Mouse (Mus musculus): Measurements from ENCODE around the gene Fam214a. TPM values are rescaled to one million over a fixed set of nuclear protein-coding genes. Genes with fewer than 3 reads are reported as not detected.

The Fam214a gene
- polyA plus RNA-seq, 1 experiment from 2014 or later, result 8.9 TPM

DNA sequence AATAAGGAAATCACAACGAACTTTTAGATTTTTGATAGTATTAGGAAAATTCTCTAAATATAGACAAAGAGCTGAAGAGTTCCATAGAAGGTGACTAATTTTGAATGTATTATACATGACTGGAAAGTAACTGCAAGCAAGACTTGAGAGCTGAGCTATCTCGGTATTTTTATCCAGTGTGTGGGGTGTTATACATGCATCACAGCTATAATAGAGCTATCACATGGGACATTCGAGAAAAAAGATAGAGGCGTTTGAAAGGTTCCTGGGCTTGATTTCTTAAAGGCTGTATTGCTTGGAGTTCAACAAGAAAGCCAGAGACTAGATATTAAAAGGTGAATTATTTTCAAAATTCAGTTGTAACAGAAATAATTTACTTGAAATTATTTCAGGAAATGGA lies 99.2 kb downstream of the Fam214a start:
- Histone ChIP-seq H3K4me2 (no peak overlapping the region), H3K9ac (no peak overlapping the region), H3K27ac (ENCODE audit: low read depth) (no peak overlapping the region), H3K4me3 (ENCODE audit: low read depth, low read length) (no peak overlapping the region), H3K4me1 (ENCODE audit: insufficient read depth) (no peaks in the 10 kb centered on the region), H3K36me3 (ENCODE audit: insufficient read depth) (peaks cover 19% of the 10 kb centered on the region), H3K9me3 (ENCODE audit: low read depth, low read length) (no peaks in the 10 kb centered on the region), H3K27me3 (ENCODE audit: insufficient read depth, low read length) (no peaks in the 10 kb centered on the region)
- no peak for ATAC-seq (ENCODE audit: insufficient read depth)
- no peak for TF ChIP-seq CTCF (IDR thresholded peaks at IDR 0.05; ENCODE audit: low read depth)
- no peak for DNase-seq
- WGBS, result 81% methylated on average over 4 of the region's 4 CpGs

DNA sequence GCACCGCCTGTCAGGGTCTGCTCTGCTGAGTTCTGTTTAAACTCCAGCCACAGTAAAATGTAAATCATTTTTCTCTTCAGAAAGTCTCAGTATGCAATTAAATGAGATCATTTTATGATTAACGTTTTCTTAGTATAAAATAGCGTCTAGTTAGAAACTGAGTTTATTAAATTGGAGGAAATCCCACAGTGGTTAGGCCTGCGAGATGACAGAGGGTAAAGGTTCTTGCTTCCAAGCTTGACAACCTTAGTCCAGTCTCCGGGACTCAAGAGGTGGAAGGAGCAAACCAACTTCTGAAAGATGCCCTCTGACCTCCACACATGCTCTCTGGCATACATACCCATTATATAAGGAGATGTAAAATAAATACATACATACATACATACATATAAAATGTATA lies 102.4 kb downstream of the Fam214a start:
- Histone ChIP-seq H3K4me3 (ENCODE audit: low read depth, low read length) (no peak overlapping the region), H3K4me2 (no peak overlapping the region), H3K9me3 (ENCODE audit: low read depth, low read length) (no peaks in the 10 kb centered on the region), H3K4me1 (ENCODE audit: insufficient read depth) (no peaks in the 10 kb centered on the region), H3K27me3 (ENCODE audit: insufficient read depth, low read length) (no peaks in the 10 kb centered on the region), H3K9ac (no peak overlapping the region), H3K36me3 (ENCODE audit: insufficient read depth) (peaks cover 39% of the 10 kb centered on the region), H3K27ac (ENCODE audit: low read depth) (no peak overlapping the region)
- ATAC-seq (ENCODE audit: insufficient read depth) (no peak), DNase-seq (no peak)
- 80% methylated on average over 5 of the region's 5 CpGs for WGBS
- TF ChIP-seq CTCF (IDR thresholded peaks at IDR 0.05; ENCODE audit: low read depth), result no peak

DNA sequence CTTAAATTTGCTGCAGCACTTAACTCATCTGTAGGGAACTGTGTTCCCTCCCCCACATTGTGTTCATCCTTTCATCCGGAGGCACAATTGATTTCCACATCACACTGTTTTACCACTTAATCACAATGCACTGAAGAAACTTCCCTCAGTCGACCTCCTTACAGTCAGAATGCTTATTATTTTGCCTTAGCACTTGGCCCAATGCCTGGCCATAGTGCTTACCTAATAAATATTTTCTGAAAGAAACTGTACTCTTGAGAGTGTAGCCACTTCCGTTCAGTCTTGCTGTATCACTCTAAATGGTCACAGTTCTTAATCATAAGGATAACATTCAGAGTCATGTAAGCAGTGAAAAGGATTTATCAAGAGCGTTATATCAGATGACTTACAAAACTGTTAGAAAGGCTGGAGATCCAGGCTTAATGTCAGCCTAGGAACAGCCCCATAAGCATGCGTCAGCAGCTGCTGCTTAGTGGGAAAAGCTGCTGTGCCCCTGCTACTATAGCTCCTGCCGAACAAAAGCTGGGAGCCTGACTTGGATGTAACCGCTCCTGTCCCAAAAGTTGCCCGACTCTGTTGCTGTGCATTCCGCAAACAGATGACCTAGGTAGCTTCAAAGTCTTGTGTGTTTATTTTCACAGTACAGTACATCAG lies 112.1 kb downstream of the Fam214a start:
- Histone ChIP-seq H3K9me3 (ENCODE audit: low read depth, low read length) (no peaks in the 10 kb centered on the region), H3K4me2 (no peak overlapping the region), H3K36me3 (ENCODE audit: insufficient read depth) (peaks cover 3% of the 10 kb centered on the region; the same call in 1 of the 2 replicates), H3K4me1 (ENCODE audit: insufficient read depth) (no peaks in the 10 kb centered on the region), H3K27me3 (ENCODE audit: insufficient read depth, low read length) (no peaks in the 10 kb centered on the region), H3K4me3 (ENCODE audit: low read depth, low read length) (no peak overlapping the region), H3K27ac (ENCODE audit: low read depth) (no peak overlapping the region), H3K9ac (no peak overlapping the region)
- DNase-seq (peak; percentile 70), ATAC-seq (ENCODE audit: insufficient read depth) (peak; percentile 44; the same call in 1 of the 2 replicates)
- no peak for TF ChIP-seq CTCF (IDR thresholded peaks at IDR 0.05; ENCODE audit: low read depth)
- 52% methylated on average over 9 of the region's 9 CpGs for WGBS

DNA sequence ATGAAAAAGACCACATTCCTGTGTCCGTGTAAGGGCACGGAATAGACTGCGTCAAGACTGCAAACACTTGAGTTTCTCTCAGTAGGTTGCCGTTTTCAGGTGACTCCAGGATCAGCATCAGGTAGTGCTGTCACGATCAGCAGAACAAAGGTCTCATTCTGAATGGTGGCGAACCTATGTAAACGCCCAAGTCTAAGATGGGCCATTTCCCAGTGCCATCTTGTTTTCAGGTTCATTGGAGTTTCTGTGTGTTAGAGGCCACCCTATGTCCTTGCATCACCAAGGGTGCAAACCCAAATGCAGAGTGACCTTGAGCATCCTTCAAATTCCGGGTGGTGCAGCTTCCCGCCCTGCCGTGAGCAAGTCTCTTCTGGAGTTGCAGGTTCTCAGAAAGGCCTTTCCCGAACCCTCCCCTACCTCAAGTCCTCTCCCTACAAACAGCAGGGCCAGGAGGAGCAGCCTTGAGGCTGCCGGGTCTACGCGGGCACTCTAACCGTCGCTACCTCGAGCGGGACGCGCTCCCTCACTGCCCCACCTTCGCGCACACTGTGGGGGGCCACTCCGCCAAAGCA lies 117.9 kb downstream of the Fam214a start, which contains the start of gene Myo5a:
Gene Myo5a (plus strand): TSS at position 559 of the 572 bp plus-strand sequence.
- no peaks in the 10 kb centered on the region for H3K27me3 ChIP-seq (ENCODE audit: insufficient read depth, low read length)
- no peak for TF ChIP-seq CTCF (IDR thresholded peaks at IDR 0.05; ENCODE audit: low read depth)
- peak within 1 kb of the TSS; percentile 78 for H3K9ac ChIP-seq
- no peaks in the 10 kb centered on the region for H3K9me3 ChIP-seq (ENCODE audit: low read depth, low read length)
- DNase-seq, result no peak
- peak within 1 kb of the TSS; percentile 77 for H3K4me3 ChIP-seq (ENCODE audit: low read depth, low read length)
- 16% methylated on average over 23 of the region's 23 CpGs for WGBS
- H3K36me3 ChIP-seq (ENCODE audit: insufficient read depth), result no peaks in the 10 kb centered on the region
- peak within 1 kb of the TSS; percentile 93 for H3K4me2 ChIP-seq
- peaks cover 3% of the 10 kb centered on the region; the same call in 1 of the 2 replicates for H3K4me1 ChIP-seq (ENCODE audit: insufficient read depth)
- no peak; the same call in 1 of the 2 replicates for ATAC-seq (ENCODE audit: insufficient read depth)
- peak within 1 kb of the TSS; percentile 82 for H3K27ac ChIP-seq (ENCODE audit: low read depth)

DNA sequence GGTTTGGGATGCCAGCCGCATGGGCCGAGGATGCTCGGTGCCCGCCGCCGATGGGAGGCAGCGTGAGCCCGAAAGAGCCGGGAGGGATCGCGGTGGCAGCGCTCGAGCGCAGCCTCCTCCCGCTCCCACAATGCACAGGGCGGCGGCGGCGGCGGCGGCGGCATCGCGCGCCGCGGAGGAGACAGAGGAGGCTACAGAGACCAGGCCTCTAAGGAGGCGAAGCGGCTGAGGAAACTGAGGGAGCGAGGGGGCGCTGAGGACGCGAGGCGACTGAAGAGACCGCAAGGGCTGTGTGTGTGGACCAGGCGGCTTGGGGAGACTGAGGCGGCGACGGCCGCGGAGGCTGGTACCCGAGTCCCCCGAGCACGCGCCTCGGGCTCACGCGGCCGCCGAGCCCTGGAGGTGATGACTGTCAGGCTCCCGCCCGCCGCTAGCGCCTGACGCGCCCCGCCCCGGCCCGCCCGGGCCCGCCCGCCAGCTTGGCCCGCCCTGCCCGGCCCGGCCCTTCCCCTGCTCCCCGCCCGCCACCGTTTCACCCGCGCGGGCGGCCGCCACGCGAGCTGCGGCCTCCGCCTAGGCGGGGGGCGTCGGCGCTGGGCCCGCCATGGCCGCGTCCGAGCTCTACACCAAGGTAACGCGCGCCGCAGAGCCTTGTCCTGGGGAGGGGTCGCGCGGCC lies 118.5 kb downstream of the Fam214a start:
- peak overlapping the region; percentile 82 for H3K27ac ChIP-seq (ENCODE audit: low read depth)
- peak; percentile 10; the same call in 1 of the 2 replicates for TF ChIP-seq CTCF (IDR thresholded peaks at IDR 0.05; ENCODE audit: low read depth)
- DNase-seq, result peak; percentile 87
- H3K36me3 ChIP-seq (ENCODE audit: insufficient read depth), result no peaks in the 10 kb centered on the region
- peaks cover 3% of the 10 kb centered on the region; the same call in 1 of the 2 replicates for H3K4me1 ChIP-seq (ENCODE audit: insufficient read depth)
- WGBS, result under 1% methylated on average over 58 of the region's 92 CpGs
- no peaks in the 10 kb centered on the region for H3K9me3 ChIP-seq (ENCODE audit: low read depth, low read length)
- no peaks in the 10 kb centered on the region for H3K27me3 ChIP-seq (ENCODE audit: insufficient read depth, low read length)
- ATAC-seq (ENCODE audit: insufficient read depth), result peak; percentile 99
- peak overlapping the region; percentile 93 for H3K4me2 ChIP-seq
- peak overlapping the region; percentile 78 for H3K9ac ChIP-seq
- peak overlapping the region; percentile 77 for H3K4me3 ChIP-seq (ENCODE audit: low read depth, low read length)

DNA sequence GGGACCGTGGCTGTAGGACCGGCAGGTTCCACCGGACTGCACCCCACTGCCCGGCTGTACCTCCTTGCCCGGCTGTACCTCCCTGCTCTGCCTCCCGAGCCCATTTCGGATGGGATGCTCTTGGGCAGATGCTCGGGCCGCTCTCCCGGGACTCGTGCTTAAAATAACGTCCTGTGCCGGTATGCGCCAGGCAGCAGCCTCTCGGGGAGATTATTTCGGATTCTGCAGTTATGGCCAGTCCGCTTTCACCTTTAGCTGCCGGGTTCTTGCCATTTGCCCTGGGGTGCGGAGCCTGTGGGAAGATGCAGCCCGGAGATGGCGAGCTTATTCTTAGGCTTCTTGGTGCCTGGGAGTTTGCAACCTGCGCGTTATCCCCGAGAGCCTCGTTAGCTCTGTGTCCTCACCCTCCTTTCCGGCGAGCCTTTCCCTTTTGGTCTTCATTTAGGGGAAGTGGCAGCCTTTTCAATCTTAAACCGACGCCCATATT lies 119.1 kb downstream of the Fam214a start:
- Histone ChIP-seq H3K4me1 (ENCODE audit: insufficient read depth) (peaks cover 3% of the 10 kb centered on the region; the same call in 1 of the 2 replicates), H3K9me3 (ENCODE audit: low read depth, low read length) (no peaks in the 10 kb centered on the region), H3K4me3 (ENCODE audit: low read depth, low read length) (peak overlapping the region; percentile 77), H3K4me2 (peak overlapping the region; percentile 93), H3K27ac (ENCODE audit: low read depth) (peak overlapping the region; percentile 82), H3K27me3 (ENCODE audit: insufficient read depth, low read length) (no peaks in the 10 kb centered on the region), H3K9ac (peak overlapping the region; percentile 78), H3K36me3 (ENCODE audit: insufficient read depth) (no peaks in the 10 kb centered on the region)
- DNase-seq (peak; percentile 59), ATAC-seq (ENCODE audit: insufficient read depth) (peak; percentile 9)
- no peak for TF ChIP-seq CTCF (IDR thresholded peaks at IDR 0.05; ENCODE audit: low read depth)
- under 1% methylated on average over 29 of the region's 29 CpGs for WGBS

DNA sequence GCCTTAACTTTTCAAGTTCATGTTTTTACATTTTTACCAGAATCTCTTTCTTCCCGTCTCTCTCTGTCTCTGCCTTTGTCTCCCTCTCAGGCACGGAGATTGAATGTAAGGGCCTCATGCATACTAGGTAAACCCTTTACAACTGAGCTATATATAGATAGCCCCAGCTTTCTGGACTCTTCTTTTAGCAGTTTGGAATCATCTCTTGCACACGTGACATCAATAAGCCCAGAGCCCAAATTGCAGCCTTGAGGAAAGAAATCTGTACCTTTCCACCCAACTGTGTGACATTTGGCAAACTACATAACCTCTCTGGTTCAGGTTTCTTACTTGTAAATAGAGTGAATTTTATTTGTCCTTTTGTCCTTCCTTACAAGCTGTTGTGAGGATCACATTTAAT lies 119.7 kb downstream of the Fam214a start:
- Histone ChIP-seq H3K27ac (ENCODE audit: low read depth) (no peak overlapping the region), H3K9ac (peak overlapping the region; percentile 78), H3K4me2 (peak overlapping the region; percentile 93), H3K4me1 (ENCODE audit: insufficient read depth) (peaks cover 3% of the 10 kb centered on the region; the same call in 1 of the 2 replicates), H3K9me3 (ENCODE audit: low read depth, low read length) (no peaks in the 10 kb centered on the region), H3K27me3 (ENCODE audit: insufficient read depth, low read length) (no peaks in the 10 kb centered on the region), H3K36me3 (ENCODE audit: insufficient read depth) (no peaks in the 10 kb centered on the region), H3K4me3 (ENCODE audit: low read depth, low read length) (peak overlapping the region; percentile 77; the same call in 1 of the 2 replicates)
- TF ChIP-seq CTCF (IDR thresholded peaks at IDR 0.05; ENCODE audit: low read depth), result no peak
- no peak for ATAC-seq (ENCODE audit: insufficient read depth)
- WGBS, result 27% methylated on average over 3 of the region's 3 CpGs
- DNase-seq, result no peak

Measured in lung, embryonic 14.5 days (tissue).